ENCODE assay signal across 8 mouse cellular contexts in genomic region chr12:86893326-86894183, GRCm38 (mm10). TPM values are rescaled to one million over a fixed set of nuclear protein-coding genes. Genes with fewer than 3 reads are reported as not detected.
A peak's percentile ranks its signal among the peaks of the same experiment; 100 is the strongest.
DNase-seq lines count a peak whose midpoint lies in the region; ATAC-seq lines count a peak whose summit lies in the region.

No protein-coding gene starts in this region.

- H3K27ac ChIP-seq in heart, embryonic 14.5 days (replicated peaks in 1 of 2; ENCODE audit: control insufficient read depth in 1 of 2, insufficient read depth in 1 of 2, low read depth in 2 of 2, low read length in 2 of 2) = peak overlapping the region; percentile 99
- H3K27ac ChIP-seq in limb, embryonic 11.5 days (replicated peaks; ENCODE audit: low read depth, low read length) = peak overlapping the region; percentile 99
- H3K27ac ChIP-seq in midbrain, embryonic 15.5 days = peak overlapping the region; percentile 99

- peak overlapping the region; percentile 85 for H3K9ac ChIP-seq in heart, embryonic 14.5 days (ENCODE audit: low read length)
- H3K9ac ChIP-seq in limb, embryonic 11.5 days (ENCODE audit: low read length) = peak overlapping the region; percentile 46
- H3K9ac ChIP-seq in midbrain, embryonic 15.5 days = peak overlapping the region; percentile 51

- peak; percentile 50 for DNase-seq in urinary bladder, postnatal 14 days (ENCODE audit: low spot score)
- DNase-seq in urinary bladder, adult 2 months (ENCODE audit: low spot score) = no peak
- DNase-seq in embryo, embryonic 9.5 days (ENCODE audit: extremely low spot score) = peak; percentile 52
- peak; percentile 52 for DNase-seq in limb, embryonic 11.5 days (ENCODE audit: low spot score)
- no peak for DNase-seq in urinary bladder, postnatal 4 days (ENCODE audit: low spot score in 2 of 2)
- DNase-seq in testis, postnatal 14 days (ENCODE audit: low spot score) = no peak

- 6% methylated on average over 20 of the region's 20 CpGs for WGBS in heart, embryonic 14.5 days
- under 1% methylated on average over 20 of the region's 20 CpGs for WGBS in limb, embryonic 11.5 days
- WGBS in midbrain, embryonic 15.5 days = 1% methylated on average over 20 of the region's 20 CpGs

- peak overlapping the region; percentile 91 for H3K4me2 ChIP-seq in heart, embryonic 14.5 days (ENCODE audit: low read length)
- peak overlapping the region; percentile 84 for H3K4me2 ChIP-seq in limb, embryonic 11.5 days (ENCODE audit: low read depth, severe bottlenecking)
- H3K4me2 ChIP-seq in midbrain, embryonic 15.5 days = peak overlapping the region; percentile 70

- no peaks in the 10 kb centered on the region for H3K9me3 ChIP-seq in heart, embryonic 14.5 days (ENCODE audit: control insufficient read depth, low read length)
- no peaks in the 10 kb centered on the region for H3K9me3 ChIP-seq in limb, embryonic 11.5 days (ENCODE audit: control insufficient read depth, low read length)
- H3K9me3 ChIP-seq in midbrain, embryonic 15.5 days = no peaks in the 10 kb centered on the region

- H3K36me3 ChIP-seq in heart, embryonic 14.5 days (ENCODE audit: control insufficient read depth, insufficient read depth, low read length) = no peaks in the 10 kb centered on the region
- H3K36me3 ChIP-seq in limb, embryonic 11.5 days (ENCODE audit: control insufficient read depth, insufficient read depth, low read length) = no peaks in the 10 kb centered on the region
- no peaks in the 10 kb centered on the region for H3K36me3 ChIP-seq in midbrain, embryonic 15.5 days (replicated peaks)

- ATAC-seq in heart, embryonic 14.5 days (ENCODE audit: insufficient number of reproducible peaks, insufficient read depth, low FRiP score, low read depth) = 0 out of 2 replicates have a peak, but pooled peaks have one; percentile 6
- ATAC-seq in limb, embryonic 11.5 days (ENCODE audit: insufficient number of reproducible peaks, low FRiP score, low TSS enrichment, low read depth) = peak; percentile 4; the same call in 1 of the 2 replicates
- peak; percentile 19; the same call in 1 of the 2 replicates for ATAC-seq in midbrain, embryonic 15.5 days (replicated peaks)

- peak overlapping the region; percentile 22 to 37 for H3K4me3 ChIP-seq in heart, embryonic 14.5 days (ENCODE audit: control insufficient read depth in 1 of 2, insufficient read depth in 1 of 2, low read depth in 1 of 2, low read length in 2 of 2)
- peak overlapping the region; percentile 21; the same call in 1 of the 2 replicates for H3K4me3 ChIP-seq in limb, embryonic 11.5 days (ENCODE audit: low read depth, low read length)
- H3K4me3 ChIP-seq in midbrain, embryonic 15.5 days = peak overlapping the region; percentile 26

- H3K4me1 ChIP-seq in heart, embryonic 14.5 days (ENCODE audit: control insufficient read depth in 2 of 2, insufficient read depth in 2 of 2, low read length in 2 of 2) = peaks cover 71 to 91% of the 10 kb centered on the region in 2 experiments
- H3K4me1 ChIP-seq in limb, embryonic 11.5 days (ENCODE audit: control insufficient read depth, insufficient read depth, low read length) = peaks cover 74% of the 10 kb centered on the region
- H3K4me1 ChIP-seq in midbrain, embryonic 15.5 days = peaks cover 95% of the 10 kb centered on the region

- H3K27me3 ChIP-seq in heart, embryonic 14.5 days (ENCODE audit: control insufficient read depth, insufficient read depth, low read length) = no peaks in the 10 kb centered on the region
- no peaks in the 10 kb centered on the region for H3K27me3 ChIP-seq in limb, embryonic 11.5 days (ENCODE audit: control insufficient read depth, insufficient read depth, low read length)
- no peaks in the 10 kb centered on the region for H3K27me3 ChIP-seq in midbrain, embryonic 15.5 days (replicated peaks)

RNA-seq across cellular contexts. Expression of gene Irf2bpl, which starts 9.0 kb away (rescaled TPM):
- polyA plus RNA-seq in urinary bladder, adult 2 months (2012; rRNA removed) = 29.6 and 38.2 TPM in 2 replicates
- polyA plus RNA-seq in heart, embryonic 14.5 days (2014; fragmentation: Nextera tagmentation; extraction: Ambion mirVana) = 32.8 and 36.1 TPM in 2 replicates
- 17.9 and 22.0 TPM in 2 replicates for polyA plus RNA-seq in limb, embryonic 11.5 days (2014; fragmentation: Nextera tagmentation; extraction: Ambion mirVana)
- polyA plus RNA-seq in midbrain, embryonic 15.5 days (2015; fragmentation: Nextera tagmentation; extraction: Ambion mirVana) = 94.3 and 98.5 TPM in 2 replicates

RNA-seq across cellular contexts. Expression of gene Cipc, which starts 53.3 kb away (rescaled TPM):
- 46.4 and 52.3 TPM in 2 replicates for polyA plus RNA-seq in urinary bladder, adult 2 months (2012; rRNA removed)
- 26.6 and 27.1 TPM in 2 replicates for polyA plus RNA-seq in heart, embryonic 14.5 days (2014; fragmentation: Nextera tagmentation; extraction: Ambion mirVana)
- polyA plus RNA-seq in limb, embryonic 11.5 days (2014; fragmentation: Nextera tagmentation; extraction: Ambion mirVana) = 31.3 and 33.7 TPM in 2 replicates
- 55.0 and 56.0 TPM in 2 replicates for polyA plus RNA-seq in midbrain, embryonic 15.5 days (2015; fragmentation: Nextera tagmentation; extraction: Ambion mirVana)

Comparison
In these comparisons a context has a peak if more than half of its experiments do, and no peak if none do; other contexts are left out.
1. DNase-seq: peak in urinary bladder, postnatal 14 days (single experiment), embryo, embryonic 9.5 days (single experiment) and limb, embryonic 11.5 days (single experiment); none in urinary bladder, adult 2 months (single experiment), urinary bladder, postnatal 4 days (0 of 2) and testis, postnatal 14 days (single experiment).
2. Peak in every context shown above with its lines, with median percentiles within 50 percentile points of each other: ATAC-seq, H3K27ac ChIP-seq, H3K4me2 ChIP-seq, H3K4me3 ChIP-seq and H3K9ac ChIP-seq.